Mouse (Mus musculus): ENCODE measurements around the gene Myh13. TPM values are rescaled to one million over a fixed set of nuclear protein-coding genes. Genes with fewer than 3 reads are reported as not detected.

Myh13 gene
- 0.03 TPM in 1 of 2 replicates, not detected in the other for polyA plus RNA-seq (2015; fragmentation: Nextera tagmentation; extraction: Ambion mirVana)

DNA sequence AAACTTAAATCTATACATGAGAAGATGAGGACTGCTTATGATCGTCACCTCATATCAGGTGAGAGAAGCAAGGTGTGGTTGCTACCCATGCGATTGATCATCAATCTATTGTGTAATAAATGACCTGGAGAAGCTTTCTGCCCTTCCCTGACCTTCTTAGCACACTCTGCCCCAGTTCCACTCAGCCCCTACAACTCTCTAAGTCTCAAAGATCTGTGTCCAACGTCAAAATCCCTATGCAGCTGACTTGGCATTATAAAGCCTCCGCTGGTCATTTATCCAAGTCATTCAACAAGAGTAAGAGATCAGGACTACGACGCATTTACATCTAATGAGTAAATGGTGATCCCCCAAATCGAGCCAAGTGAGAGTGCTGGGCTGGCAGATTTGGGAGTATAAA is at the start of gene Myh13:
TSS of gene Myh13 (plus strand) at position 301 of the 400 bp plus-strand sequence.
- H3K36me3 ChIP-seq = no peaks in the 10 kb centered on the region
- 0 out of 2 replicates have a peak, but pooled peaks cover 5% of the 10 kb centered on the region for H3K4me1 ChIP-seq
- H3K9ac ChIP-seq = no peak within 1 kb of the TSS
- no peaks in the 10 kb centered on the region for H3K9me3 ChIP-seq
- no peak within 1 kb of the TSS for H3K4me3 ChIP-seq
- H3K27me3 ChIP-seq (replicated peaks) = no peaks in the 10 kb centered on the region
- H3K27ac ChIP-seq (replicated peaks) = no peak within 1 kb of the TSS
- no peak for ATAC-seq (ENCODE audit: extremely low read depth, insufficient number of reproducible peaks, low FRiP score, low TSS enrichment)
- no peak within 1 kb of the TSS for H3K4me2 ChIP-seq
- 78% methylated on average over 7 of the region's 7 CpGs for WGBS

GRCm38 (mm10) chr11:67276601-67277174 is 44.8 kb upstream of the Myh13 start, which contains the start of gene Myh8:
TSS of gene Myh8 (plus strand) at chr11:67277124.
- ATAC-seq (ENCODE audit: extremely low read depth, insufficient number of reproducible peaks, low FRiP score, low TSS enrichment) = no peak
- 70% methylated on average over 10 of the region's 10 CpGs for whole genome bisulfite sequencing
- Histone ChIP-seq H3K36me3 (no peaks in the 10 kb centered on the region), H3K4me1 (peaks cover 7% of the 10 kb centered on the region; the same call in 1 of the 2 replicates), H3K27ac (replicated peaks) (no peak within 1 kb of the TSS), H3K4me3 (no peak within 1 kb of the TSS), H3K27me3 (replicated peaks) (no peaks in the 10 kb centered on the region), H3K4me2 (no peak within 1 kb of the TSS), H3K9me3 (no peaks in the 10 kb centered on the region), H3K9ac (no peak within 1 kb of the TSS)

DNA sequence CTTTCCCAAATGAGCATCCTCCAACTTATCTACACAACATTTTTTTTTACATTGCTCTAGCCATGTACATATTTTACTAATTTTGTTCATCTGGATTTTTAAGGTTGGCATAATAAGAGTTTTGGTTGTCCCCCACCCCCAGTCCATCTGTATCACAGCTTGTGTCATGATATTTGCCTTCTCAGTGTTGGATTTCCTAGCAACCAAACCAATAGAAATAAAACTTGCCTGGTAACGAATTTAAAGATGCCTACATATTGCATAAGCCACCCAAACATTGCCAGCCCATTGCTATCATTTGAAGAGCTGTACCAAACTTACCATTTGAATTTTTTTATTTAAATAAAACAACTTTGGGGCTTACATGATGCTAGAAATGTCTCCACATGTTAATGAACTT is 28.0 kb upstream of the Myh13 start:
- H3K9ac ChIP-seq = no peak overlapping the region

GRCm38 (mm10) chr11:67313733-67314452 is 7.6 kb upstream of the Myh13 start:
- peaks cover 1% of the 10 kb centered on the region for H3K9me3 ChIP-seq
- H3K4me3 ChIP-seq = no peak overlapping the region
- 0 out of 2 replicates have a peak, but pooled peaks cover 5% of the 10 kb centered on the region for H3K4me1 ChIP-seq
- WGBS = 44% methylated on average over 15 of the region's 15 CpGs
- ATAC-seq (ENCODE audit: extremely low read depth, insufficient number of reproducible peaks, low FRiP score, low TSS enrichment) = no peak
- no peaks in the 10 kb centered on the region for H3K36me3 ChIP-seq
- H3K9ac ChIP-seq = no peak overlapping the region
- H3K27ac ChIP-seq (replicated peaks) = no peak overlapping the region
- H3K27me3 ChIP-seq (replicated peaks) = no peaks in the 10 kb centered on the region
- peak overlapping the region; percentile 31; the same call in 1 of the 2 replicates for H3K4me2 ChIP-seq

More for the DNA sequence above, 28.0 kb upstream of the Myh13 start:
- no peak overlapping the region for H3K27ac ChIP-seq (replicated peaks)
- no peak overlapping the region for H3K4me3 ChIP-seq
- ATAC-seq (ENCODE audit: extremely low read depth, insufficient number of reproducible peaks, low FRiP score, low TSS enrichment) = no peak
- no peaks in the 10 kb centered on the region for H3K36me3 ChIP-seq
- no peaks in the 10 kb centered on the region for H3K27me3 ChIP-seq (replicated peaks)
- H3K4me2 ChIP-seq = no peak overlapping the region
- H3K9me3 ChIP-seq = peaks cover 10% of the 10 kb centered on the region; the same call in 1 of the 2 replicates
- 68% methylated on average over 1 of the region's 1 CpGs for WGBS
- no peaks in the 10 kb centered on the region for H3K4me1 ChIP-seq

DNA sequence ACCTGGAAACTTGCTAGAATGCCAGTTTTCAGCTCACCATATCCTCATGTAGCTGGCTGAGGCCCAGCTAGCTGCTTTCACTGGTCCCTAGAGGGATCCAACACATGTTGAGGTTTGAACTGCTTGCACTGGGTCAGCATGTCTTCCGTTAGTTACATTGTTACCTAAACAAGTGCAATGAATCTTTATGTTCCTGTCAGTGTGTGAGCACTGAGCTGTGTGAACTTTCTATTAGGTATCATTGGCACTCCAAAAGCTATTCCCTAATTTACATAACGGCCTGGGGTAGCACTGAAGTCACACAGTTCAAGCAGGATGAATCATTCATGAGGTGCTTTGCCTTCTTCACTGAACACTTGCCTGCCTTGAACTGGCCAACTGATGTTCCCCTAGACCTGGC is 5.1 kb downstream of the Myh13 start:
- ATAC-seq (ENCODE audit: extremely low read depth, insufficient number of reproducible peaks, low FRiP score, low TSS enrichment) = no peak

DNA sequence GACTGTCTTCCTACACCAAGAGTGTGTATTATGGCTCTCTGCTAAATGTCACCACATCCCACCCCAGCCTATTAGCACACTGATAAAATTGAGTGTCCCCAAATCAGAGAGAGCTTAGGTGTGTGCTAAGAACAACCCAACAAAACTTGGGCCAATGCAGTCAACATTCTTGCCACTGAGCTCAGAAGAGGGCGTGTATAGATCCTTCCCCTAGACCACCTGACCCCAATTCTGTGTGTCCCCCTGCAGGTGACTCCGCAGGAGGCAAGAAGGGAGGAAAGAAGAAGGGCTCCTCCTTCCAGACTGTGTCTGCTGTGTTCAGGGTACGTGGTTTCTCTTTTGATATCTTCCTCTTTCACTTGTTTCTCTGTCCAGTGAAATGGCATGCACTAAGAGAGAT is 23.1 kb downstream of the Myh13 start:
- H3K4me3 ChIP-seq = no peak overlapping the region
- no peak overlapping the region for H3K9ac ChIP-seq
- ATAC-seq (ENCODE audit: extremely low read depth, insufficient number of reproducible peaks, low FRiP score, low TSS enrichment) = no peak
- WGBS = 68% methylated on average over 3 of the region's 3 CpGs
- no peak overlapping the region for H3K4me2 ChIP-seq
- H3K36me3 ChIP-seq = no peaks in the 10 kb centered on the region
- H3K27ac ChIP-seq (replicated peaks) = no peak overlapping the region
- peaks cover 16% of the 10 kb centered on the region for H3K27me3 ChIP-seq (replicated peaks)
- no peaks in the 10 kb centered on the region for H3K9me3 ChIP-seq
- H3K4me1 ChIP-seq = no peaks in the 10 kb centered on the region

More for the DNA sequence above, 5.1 kb downstream of the Myh13 start:
- Histone ChIP-seq H3K9ac (no peak overlapping the region), H3K9me3 (no peaks in the 10 kb centered on the region), H3K27me3 (replicated peaks) (no peaks in the 10 kb centered on the region), H3K4me3 (no peak overlapping the region), H3K4me1 (no peaks in the 10 kb centered on the region), H3K27ac (replicated peaks) (no peak overlapping the region), H3K4me2 (no peak overlapping the region), H3K36me3 (no peaks in the 10 kb centered on the region)
- WGBS = 74% methylated on average over 2 of the region's 2 CpGs

DNA sequence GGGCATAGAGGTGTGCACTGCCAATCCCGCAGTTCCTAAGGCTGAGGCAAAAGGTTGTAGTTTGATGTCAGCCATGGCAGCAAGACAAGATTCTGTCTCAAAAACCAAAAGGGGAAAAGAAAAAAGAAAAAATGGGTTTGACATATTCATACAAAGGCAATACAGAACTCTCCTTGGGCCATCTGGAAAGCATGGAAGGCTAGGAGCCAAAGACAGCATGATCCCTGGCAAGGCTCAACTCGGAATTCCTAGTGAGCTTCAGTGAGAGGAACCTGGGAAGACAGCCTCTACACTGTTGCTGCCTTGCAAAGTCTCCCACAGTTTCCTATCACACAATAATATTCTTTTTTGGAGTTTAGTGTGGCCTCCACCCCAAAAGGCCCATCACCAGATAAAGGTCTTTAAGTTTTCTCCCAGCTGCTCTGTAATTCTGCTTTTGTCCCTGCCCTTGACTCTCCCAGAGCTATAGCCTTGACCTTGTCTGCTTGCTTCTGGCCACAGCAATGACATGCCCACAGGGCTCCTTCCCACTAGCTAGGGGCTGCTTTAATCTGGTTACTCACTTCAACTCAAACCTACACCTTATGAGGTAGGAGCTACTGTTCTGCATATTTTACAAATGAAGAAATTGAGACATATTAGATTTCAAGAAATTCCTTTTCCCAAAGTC is 23.9 kb downstream of the Myh13 start:
- Histone ChIP-seq H3K4me1 (no peaks in the 10 kb centered on the region), H3K4me3 (no peak overlapping the region), H3K36me3 (no peaks in the 10 kb centered on the region), H3K27ac (replicated peaks) (no peak overlapping the region), H3K4me2 (no peak overlapping the region), H3K9ac (no peak overlapping the region), H3K27me3 (replicated peaks) (peaks cover 21% of the 10 kb centered on the region), H3K9me3 (no peaks in the 10 kb centered on the region)
- WGBS = 60% methylated on average over 2 of the region's 2 CpGs
- no peak for ATAC-seq (ENCODE audit: extremely low read depth, insufficient number of reproducible peaks, low FRiP score, low TSS enrichment)

DNA sequence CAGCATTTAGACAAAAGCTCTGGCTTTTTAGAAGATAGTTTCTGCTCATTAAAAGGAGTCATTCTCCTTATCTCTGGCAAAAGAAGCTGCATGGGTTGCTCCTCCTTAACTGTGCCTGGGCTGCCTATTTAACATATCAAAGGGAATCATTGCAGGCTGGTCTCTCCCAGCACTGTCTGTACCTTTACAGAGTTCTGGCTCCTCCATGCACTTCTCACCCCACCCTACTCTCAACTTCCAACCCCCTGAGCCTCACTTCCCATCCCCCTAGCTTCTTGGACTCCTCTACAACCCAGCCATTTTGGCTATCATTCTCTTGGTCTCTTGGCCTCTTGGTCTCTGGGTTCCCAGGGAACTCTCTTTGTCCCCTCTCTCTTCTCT is 24.4 kb downstream of the Myh13 start:
- peaks cover 22% of the 10 kb centered on the region for H3K27me3 ChIP-seq (replicated peaks)
- no peak overlapping the region for H3K4me2 ChIP-seq
- H3K27ac ChIP-seq (replicated peaks) = no peak overlapping the region
- no peaks in the 10 kb centered on the region for H3K36me3 ChIP-seq
- H3K4me3 ChIP-seq = no peak overlapping the region
- H3K9me3 ChIP-seq = no peaks in the 10 kb centered on the region
- H3K9ac ChIP-seq = no peak overlapping the region
- no peaks in the 10 kb centered on the region for H3K4me1 ChIP-seq
- ATAC-seq (ENCODE audit: extremely low read depth, insufficient number of reproducible peaks, low FRiP score, low TSS enrichment) = no peak

- Histone ChIP-seq H3K9me3 (no peaks in the 10 kb centered on the region), H3K4me2 (no peak overlapping the region), H3K27me3 (replicated peaks) (peaks cover 38% of the 10 kb centered on the region), H3K9ac (no peak overlapping the region), H3K4me1 (no peaks in the 10 kb centered on the region), H3K4me3 (no peak overlapping the region), H3K36me3 (no peaks in the 10 kb centered on the region), H3K27ac (replicated peaks) (no peak overlapping the region)
- no peak for ATAC-seq (ENCODE audit: extremely low read depth, insufficient number of reproducible peaks, low FRiP score, low TSS enrichment)
- 45% methylated on average over 14 of the region's 14 CpGs for WGBS
These were observed 28.8 kb downstream of the Myh13 start for GRCm38 (mm10) chr11:67350153-67350768.

GRCm38 (mm10) chr11:67353011-67353410 is 31.6 kb downstream of the Myh13 start:
- Histone ChIP-seq H3K36me3 (no peaks in the 10 kb centered on the region), H3K4me1 (no peaks in the 10 kb centered on the region), H3K4me3 (no peak overlapping the region), H3K9me3 (no peaks in the 10 kb centered on the region), H3K4me2 (no peak overlapping the region), H3K27me3 (replicated peaks) (peaks cover 34% of the 10 kb centered on the region), H3K9ac (no peak overlapping the region), H3K27ac (replicated peaks) (no peak overlapping the region)
- WGBS = 42% methylated on average over 4 of the region's 4 CpGs
- no peak for ATAC-seq (ENCODE audit: extremely low read depth, insufficient number of reproducible peaks, low FRiP score, low TSS enrichment)

- H3K9ac ChIP-seq = no peak overlapping the region
- no peak overlapping the region for H3K4me2 ChIP-seq
- H3K27me3 ChIP-seq (replicated peaks) = 0 out of 2 replicates have a peak, but pooled peaks cover 3% of the 10 kb centered on the region
- no peaks in the 10 kb centered on the region for H3K9me3 ChIP-seq
- H3K4me1 ChIP-seq = peaks cover 10% of the 10 kb centered on the region; the same call in 1 of the 2 replicates
- WGBS = 66% methylated on average over 10 of the region's 10 CpGs
- no peak overlapping the region for H3K4me3 ChIP-seq
- H3K27ac ChIP-seq (replicated peaks) = no peak overlapping the region
- no peaks in the 10 kb centered on the region for H3K36me3 ChIP-seq
- ATAC-seq (ENCODE audit: extremely low read depth, insufficient number of reproducible peaks, low FRiP score, low TSS enrichment) = no peak
These were observed 36.6 kb downstream of the Myh13 start for GRCm38 (mm10) chr11:67358031-67358430.

All from heart, embryonic 13.5 days (tissue).